Mouse (Mus musculus): ENCODE results near the gene Zfp319. TPM values are rescaled to one million over a fixed set of nuclear protein-coding genes. Genes with fewer than 3 reads are reported as not detected.

Zfp319 gene
- polyA plus RNA-seq, 1 experiment from 2014 or later: 11.5 TPM

- Histone ChIP-seq H3K27ac (ENCODE audit: low read depth, low read length) (no peak overlapping the region), H3K4me1 (ENCODE audit: control insufficient read depth, insufficient read depth, low read length) (no peaks in the 10 kb centered on the region), H3K4me2 (ENCODE audit: low read length) (no peak overlapping the region), H3K27me3 (replicated peaks; ENCODE audit: control insufficient read depth, insufficient read depth, low read length) (no peaks in the 10 kb centered on the region), H3K9me3 (replicated peaks; ENCODE audit: control insufficient read depth, low read length) (no peaks in the 10 kb centered on the region), H3K4me3 (ENCODE audit: low read depth, low read length) (no peak overlapping the region), H3K9ac (ENCODE audit: low read length) (no peak overlapping the region), H3K36me3 (ENCODE audit: control insufficient read depth, insufficient read depth, low read length) (peaks cover 67% of the 10 kb centered on the region)
- DNase-seq (ENCODE audit: low spot score) (no peak), ATAC-seq (no peak)
- 45% methylated on average over 5 of the region's 5 CpGs for WGBS
Measured at GRCm38 (mm10) chr8:95341721-95342120, 10.0 kb upstream of the Zfp319 start.

GRCm38 (mm10) chr8:95336363-95336762 lies 4.6 kb upstream of the Zfp319 start:
- no peak overlapping the region for H3K9ac ChIP-seq (ENCODE audit: low read length)
- H3K9me3 ChIP-seq (replicated peaks; ENCODE audit: control insufficient read depth, low read length): no peaks in the 10 kb centered on the region
- ATAC-seq: no peak
- no peaks in the 10 kb centered on the region for H3K4me1 ChIP-seq (ENCODE audit: control insufficient read depth, insufficient read depth, low read length)
- H3K27me3 ChIP-seq (replicated peaks; ENCODE audit: control insufficient read depth, insufficient read depth, low read length): no peaks in the 10 kb centered on the region
- peaks cover 29% of the 10 kb centered on the region for H3K36me3 ChIP-seq (ENCODE audit: control insufficient read depth, insufficient read depth, low read length)
- no peak for DNase-seq (ENCODE audit: low spot score)
- H3K4me3 ChIP-seq (ENCODE audit: low read depth, low read length): no peak overlapping the region
- H3K27ac ChIP-seq (ENCODE audit: low read depth, low read length): no peak overlapping the region
- H3K4me2 ChIP-seq (ENCODE audit: low read length): no peak overlapping the region

GRCm38 (mm10) chr8:95335706-95336105 lies 4.0 kb upstream of the Zfp319 start:
- Histone ChIP-seq H3K27ac (ENCODE audit: low read depth, low read length) (no peak overlapping the region), H3K36me3 (ENCODE audit: control insufficient read depth, insufficient read depth, low read length) (peaks cover 23% of the 10 kb centered on the region), H3K9me3 (replicated peaks; ENCODE audit: control insufficient read depth, low read length) (no peaks in the 10 kb centered on the region), H3K4me3 (ENCODE audit: low read depth, low read length) (no peak overlapping the region), H3K4me1 (ENCODE audit: control insufficient read depth, insufficient read depth, low read length) (peaks cover under 1% of the 10 kb centered on the region), H3K4me2 (ENCODE audit: low read length) (no peak overlapping the region), H3K27me3 (replicated peaks; ENCODE audit: control insufficient read depth, insufficient read depth, low read length) (no peaks in the 10 kb centered on the region), H3K9ac (ENCODE audit: low read length) (no peak overlapping the region)
- WGBS: 94% methylated on average over 1 of the region's 1 CpGs
- ATAC-seq (no peak), DNase-seq (ENCODE audit: low spot score) (no peak)

- peak overlapping the region; percentile 69 for H3K4me2 ChIP-seq (ENCODE audit: low read length)
- ATAC-seq (peak; percentile 16; the same call in 1 of the 2 replicates), DNase-seq (ENCODE audit: low spot score) (no peak)
- WGBS: 26% methylated on average over 21 of the region's 21 CpGs
- peaks cover 10% of the 10 kb centered on the region for H3K4me1 ChIP-seq (ENCODE audit: control insufficient read depth, insufficient read depth, low read length)
- peak overlapping the region; percentile 93 for H3K9ac ChIP-seq (ENCODE audit: low read length)
- H3K9me3 ChIP-seq (replicated peaks; ENCODE audit: control insufficient read depth, low read length): no peaks in the 10 kb centered on the region
- peaks cover 23% of the 10 kb centered on the region for H3K36me3 ChIP-seq (ENCODE audit: control insufficient read depth, insufficient read depth, low read length)
- H3K27me3 ChIP-seq (replicated peaks; ENCODE audit: control insufficient read depth, insufficient read depth, low read length): no peaks in the 10 kb centered on the region
- H3K27ac ChIP-seq (ENCODE audit: low read depth, low read length): peak overlapping the region; percentile 94
- peak overlapping the region; percentile 68 for H3K4me3 ChIP-seq (ENCODE audit: low read depth, low read length)
Measured at GRCm38 (mm10) chr8:95332437-95333199, 868 bp upstream of the Zfp319 start.

- ATAC-seq (peak; percentile 60), DNase-seq (ENCODE audit: low spot score) (peak; percentile 62)
- WGBS: under 1% methylated on average over 38 of the region's 38 CpGs
- peak overlapping the region; percentile 69 for H3K4me2 ChIP-seq (ENCODE audit: low read length)
- H3K36me3 ChIP-seq (ENCODE audit: control insufficient read depth, insufficient read depth, low read length): peaks cover 34% of the 10 kb centered on the region
- peaks cover 10% of the 10 kb centered on the region for H3K4me1 ChIP-seq (ENCODE audit: control insufficient read depth, insufficient read depth, low read length)
- no peaks in the 10 kb centered on the region for H3K27me3 ChIP-seq (replicated peaks; ENCODE audit: control insufficient read depth, insufficient read depth, low read length)
- H3K4me3 ChIP-seq (ENCODE audit: low read depth, low read length): peak overlapping the region; percentile 68
- no peaks in the 10 kb centered on the region for H3K9me3 ChIP-seq (replicated peaks; ENCODE audit: control insufficient read depth, low read length)
- H3K27ac ChIP-seq (ENCODE audit: low read depth, low read length): peak overlapping the region; percentile 94
- peak overlapping the region; percentile 93 for H3K9ac ChIP-seq (ENCODE audit: low read length)
Measured at GRCm38 (mm10) chr8:95331156-95331719, 512 bp downstream of the Zfp319 start.

GRCm38 (mm10) chr8:95330367-95330766 lies 1.4 kb downstream of the Zfp319 start:
- Histone ChIP-seq H3K27ac (ENCODE audit: low read depth, low read length) (no peak overlapping the region), H3K36me3 (ENCODE audit: control insufficient read depth, insufficient read depth, low read length) (peaks cover 43% of the 10 kb centered on the region), H3K9me3 (replicated peaks; ENCODE audit: control insufficient read depth, low read length) (no peaks in the 10 kb centered on the region), H3K4me2 (ENCODE audit: low read length) (peak overlapping the region; percentile 69), H3K9ac (ENCODE audit: low read length) (peak overlapping the region; percentile 93), H3K4me1 (ENCODE audit: control insufficient read depth, insufficient read depth, low read length) (peaks cover 10% of the 10 kb centered on the region), H3K4me3 (ENCODE audit: low read depth, low read length) (peak overlapping the region; percentile 68), H3K27me3 (replicated peaks; ENCODE audit: control insufficient read depth, insufficient read depth, low read length) (no peaks in the 10 kb centered on the region)
- DNase-seq (ENCODE audit: low spot score): no peak
- ATAC-seq: no peak
- WGBS: 74% methylated on average over 1 of the region's 1 CpGs

GRCm38 (mm10) chr8:95327866-95328465 lies 3.8 kb downstream of the Zfp319 start:
- H3K4me1 ChIP-seq (ENCODE audit: control insufficient read depth, insufficient read depth, low read length): peaks cover 10% of the 10 kb centered on the region
- DNase-seq (ENCODE audit: low spot score) (no peak), ATAC-seq (no peak)
- no peak overlapping the region for H3K4me3 ChIP-seq (ENCODE audit: low read depth, low read length)
- no peaks in the 10 kb centered on the region for H3K9me3 ChIP-seq (replicated peaks; ENCODE audit: control insufficient read depth, low read length)
- peaks cover 62% of the 10 kb centered on the region for H3K36me3 ChIP-seq (ENCODE audit: control insufficient read depth, insufficient read depth, low read length)
- no peak overlapping the region for H3K9ac ChIP-seq (ENCODE audit: low read length)
- no peak overlapping the region for H3K4me2 ChIP-seq (ENCODE audit: low read length)
- H3K27me3 ChIP-seq (replicated peaks; ENCODE audit: control insufficient read depth, insufficient read depth, low read length): no peaks in the 10 kb centered on the region
- no peak overlapping the region for H3K27ac ChIP-seq (ENCODE audit: low read depth, low read length)
- WGBS: 91% methylated on average over 46 of the region's 46 CpGs

- H3K27ac ChIP-seq (ENCODE audit: low read depth, low read length): no peak overlapping the region
- peaks cover 10% of the 10 kb centered on the region for H3K4me1 ChIP-seq (ENCODE audit: control insufficient read depth, insufficient read depth, low read length)
- WGBS: 94% methylated on average over 5 of the region's 5 CpGs
- H3K4me3 ChIP-seq (ENCODE audit: low read depth, low read length): no peak overlapping the region
- ATAC-seq (no peak), DNase-seq (ENCODE audit: low spot score) (no peak)
- no peak overlapping the region for H3K9ac ChIP-seq (ENCODE audit: low read length)
- no peak overlapping the region for H3K4me2 ChIP-seq (ENCODE audit: low read length)
- peaks cover 64% of the 10 kb centered on the region for H3K36me3 ChIP-seq (ENCODE audit: control insufficient read depth, insufficient read depth, low read length)
- H3K9me3 ChIP-seq (replicated peaks; ENCODE audit: control insufficient read depth, low read length): no peaks in the 10 kb centered on the region
- H3K27me3 ChIP-seq (replicated peaks; ENCODE audit: control insufficient read depth, insufficient read depth, low read length): no peaks in the 10 kb centered on the region
Measured at GRCm38 (mm10) chr8:95326822-95327221, 4.9 kb downstream of the Zfp319 start.

GRCm38 (mm10) chr8:95324646-95325045 lies 7.1 kb downstream of the Zfp319 start:
- Histone ChIP-seq H3K9ac (ENCODE audit: low read length) (no peak overlapping the region), H3K27ac (ENCODE audit: low read depth, low read length) (no peak overlapping the region), H3K4me2 (ENCODE audit: low read length) (no peak overlapping the region), H3K4me3 (ENCODE audit: low read depth, low read length) (no peak overlapping the region), H3K36me3 (ENCODE audit: control insufficient read depth, insufficient read depth, low read length) (peaks cover 64% of the 10 kb centered on the region), H3K27me3 (replicated peaks; ENCODE audit: control insufficient read depth, insufficient read depth, low read length) (no peaks in the 10 kb centered on the region), H3K9me3 (replicated peaks; ENCODE audit: control insufficient read depth, low read length) (no peaks in the 10 kb centered on the region), H3K4me1 (ENCODE audit: control insufficient read depth, insufficient read depth, low read length) (0 out of 2 replicates have a peak, but pooled peaks cover 5% of the 10 kb centered on the region)
- no peak for ATAC-seq
- WGBS: 37% methylated on average over 5 of the region's 5 CpGs
- DNase-seq (ENCODE audit: low spot score): no peak

Data from forebrain, embryonic 14.5 days (tissue).